Mouse (Mus musculus) gastrocnemius, postnatal 25 days (tissue): ENCODE measurements around the gene Cpa5. TPM values are rescaled to one million over a fixed set of nuclear protein-coding genes. Genes with fewer than 3 reads are reported as not detected.

Source experiments
- DNase-seq: peaks from one replicate; pipeline ENCODE4 v3.0.0; 2022
- total RNA-seq, 2 experiments: library from RNA; stranded (reverse); gene quantifications; 1 replicate in 1 of 2; 2 replicates in 1 of 2; pipeline ENCODE4 v1.2.3; 2021

Gene Cpa5
- total RNA-seq, 2 experiments from 2014 or later: not detected

DNA sequence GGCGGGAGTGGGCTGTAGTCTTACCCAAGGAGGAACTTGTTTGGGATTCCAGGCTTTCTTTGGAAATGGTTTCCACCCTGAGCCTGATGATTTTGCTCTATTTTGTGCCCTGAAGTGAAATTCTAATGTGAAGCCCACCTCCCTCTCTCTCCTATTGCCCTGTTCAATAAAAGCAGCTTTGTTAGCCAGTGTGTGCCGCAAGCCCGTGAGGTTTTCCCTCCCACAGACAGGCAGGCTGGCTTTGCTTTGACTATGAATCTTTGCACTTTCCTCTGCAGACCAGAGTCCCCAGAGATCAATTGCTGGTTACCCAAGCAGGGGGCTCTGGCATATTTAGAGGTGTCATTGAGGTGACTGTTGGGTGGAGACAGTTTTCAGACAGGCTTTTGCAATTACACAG is 33.7 kb downstream of the Cpa5 start:
- DNase-seq: no peak

DNA sequence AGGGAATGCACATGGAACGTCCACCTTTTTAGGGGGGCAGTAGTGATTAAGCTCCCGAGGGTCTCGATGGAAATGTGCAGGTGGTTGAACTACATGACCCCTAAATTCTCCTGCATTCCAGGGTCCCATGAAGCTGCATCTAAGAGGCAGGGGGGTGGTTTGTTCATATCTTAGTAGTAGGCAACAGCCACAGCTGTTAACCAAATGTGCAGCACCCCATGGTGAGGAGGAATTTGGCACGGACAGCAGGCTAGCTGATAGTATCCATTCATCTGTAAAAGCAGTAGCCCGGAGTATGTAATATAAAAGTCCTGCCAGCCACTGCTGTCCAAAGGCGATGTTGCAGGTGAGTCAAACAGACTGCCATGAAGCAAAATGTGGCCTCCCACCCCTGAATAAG is 34.6 kb downstream of the Cpa5 start:
- DNase-seq: no peak

DNA sequence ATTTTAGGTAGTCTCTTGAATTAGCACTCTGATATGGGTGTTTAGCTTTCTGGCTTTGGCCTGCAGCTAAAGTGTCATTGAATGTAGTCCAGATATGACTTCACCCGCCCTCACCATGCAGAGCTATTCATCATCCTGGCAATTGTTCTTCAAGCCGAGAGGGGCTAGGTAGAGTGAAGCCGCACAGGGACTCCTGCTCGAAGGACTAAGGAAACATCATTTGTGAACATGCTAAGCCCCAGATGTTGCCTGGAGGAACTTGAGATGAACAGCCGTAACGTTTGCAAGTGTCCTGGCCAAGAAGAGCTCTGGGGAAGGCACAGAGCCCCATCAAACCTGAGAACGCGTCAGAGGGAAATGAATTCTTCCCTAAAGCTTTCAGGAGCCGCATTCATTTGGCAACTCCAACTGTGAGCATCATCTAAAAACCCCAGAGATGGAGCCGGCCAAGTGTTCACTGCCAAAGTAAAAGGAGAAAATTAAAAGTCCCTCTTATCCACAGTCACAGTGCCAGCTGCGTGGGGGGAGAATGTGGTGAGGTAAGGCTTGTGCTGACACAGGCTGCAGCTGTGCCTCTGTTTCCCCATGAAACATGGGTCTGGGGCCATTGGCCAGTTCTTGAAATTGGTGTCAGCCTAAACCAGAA is 39.0 kb downstream of the Cpa5 start:
- peak; percentile 61 for DNase-seq

DNA sequence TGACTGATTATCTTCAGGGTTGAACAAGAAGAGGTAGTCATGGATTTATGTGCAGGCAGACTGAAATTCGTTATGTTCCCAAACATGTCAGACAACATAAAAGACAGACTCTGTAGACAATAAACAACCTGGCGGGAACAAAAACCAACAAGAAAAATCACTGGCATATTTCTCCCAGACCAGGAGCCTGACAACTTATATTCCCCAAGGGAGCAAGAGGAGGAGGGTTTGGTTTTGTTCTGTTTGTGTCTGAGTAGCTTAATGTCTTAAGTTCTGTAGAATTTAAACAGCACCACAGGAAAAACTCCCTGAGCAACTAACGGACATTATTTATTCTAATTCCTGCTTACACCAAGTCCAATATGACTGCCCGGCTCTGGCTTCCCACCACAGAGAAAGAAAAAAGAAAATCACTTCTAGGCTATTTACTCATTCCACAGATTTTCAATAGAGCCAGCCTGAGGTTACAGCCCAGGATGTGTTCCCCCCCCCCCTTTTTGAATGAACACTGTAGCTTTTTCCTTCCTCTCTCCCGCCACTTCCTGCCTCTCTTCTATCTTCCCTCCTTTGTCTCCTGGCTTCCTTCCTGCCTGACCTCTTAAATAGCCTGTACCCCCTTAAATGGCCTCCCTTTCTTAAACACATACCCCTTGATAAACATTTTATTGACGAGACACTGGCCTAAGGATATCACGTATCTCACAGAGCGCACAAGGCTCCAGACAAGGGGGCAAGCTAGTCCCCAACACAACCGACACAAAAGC is 41.8 kb downstream of the Cpa5 start:
- no peak for DNase-seq

DNA sequence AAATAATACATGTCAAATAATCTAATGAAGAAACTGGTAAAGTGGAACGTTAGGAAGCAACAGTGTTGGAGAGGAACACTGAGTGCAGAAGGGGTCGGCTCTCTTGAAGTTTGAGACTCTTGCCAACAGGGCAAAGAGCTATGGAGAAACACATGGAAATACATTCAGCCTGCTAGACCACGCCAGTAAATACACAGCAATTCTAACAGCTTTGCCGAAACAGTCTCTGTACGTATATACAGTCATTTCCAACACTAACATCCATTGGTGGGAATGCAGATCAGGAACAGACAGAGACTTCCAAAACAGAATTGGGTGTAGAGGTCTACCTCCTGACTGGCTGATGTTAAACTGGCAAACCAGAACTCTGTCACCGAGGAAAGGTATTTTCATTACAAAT is 42.7 kb downstream of the Cpa5 start:
- DNase-seq: no peak

DNA sequence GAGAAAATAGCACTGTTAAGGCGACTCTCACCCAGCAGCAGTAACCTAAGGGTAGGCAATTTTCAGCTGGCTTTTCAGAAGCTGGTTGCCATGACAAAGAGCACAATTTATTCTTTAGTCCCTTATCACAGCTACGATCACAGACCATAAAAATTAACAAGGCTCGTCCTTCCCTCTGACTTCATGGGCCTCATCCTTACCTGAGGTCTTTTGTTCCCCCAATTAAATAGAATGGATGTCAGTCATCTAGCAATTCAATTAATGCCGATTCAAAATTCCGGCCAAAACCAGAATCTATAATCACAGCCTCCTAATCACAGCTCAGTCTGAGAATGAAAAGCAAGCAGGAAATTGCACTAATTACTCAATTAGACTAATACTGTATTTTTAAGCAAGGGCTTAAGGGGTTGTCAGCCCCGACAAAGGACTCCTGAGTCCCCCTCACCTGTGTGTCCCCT is 43.6 kb downstream of the Cpa5 start:
- no peak for DNase-seq

DNA sequence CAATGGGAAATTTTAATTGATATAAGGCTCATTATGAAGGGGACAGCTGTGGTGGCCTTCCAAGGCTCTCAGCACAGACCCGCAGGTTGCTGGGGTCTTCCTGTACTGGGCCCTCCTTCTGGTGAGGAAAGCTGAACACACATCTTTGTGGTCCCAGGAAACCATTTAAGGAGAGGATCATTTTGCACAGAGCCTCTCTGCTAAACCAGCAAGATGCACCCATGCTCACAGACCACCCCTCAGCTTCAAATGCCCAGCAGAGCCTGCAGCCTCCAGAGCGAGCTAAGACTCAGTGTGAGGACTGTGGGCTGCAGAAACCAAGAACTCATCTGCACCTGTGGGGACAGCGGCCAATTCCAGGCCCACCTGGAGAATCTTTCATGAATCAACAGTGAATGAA is 44.1 kb downstream of the Cpa5 start:
- DNase-seq: no peak

DNA sequence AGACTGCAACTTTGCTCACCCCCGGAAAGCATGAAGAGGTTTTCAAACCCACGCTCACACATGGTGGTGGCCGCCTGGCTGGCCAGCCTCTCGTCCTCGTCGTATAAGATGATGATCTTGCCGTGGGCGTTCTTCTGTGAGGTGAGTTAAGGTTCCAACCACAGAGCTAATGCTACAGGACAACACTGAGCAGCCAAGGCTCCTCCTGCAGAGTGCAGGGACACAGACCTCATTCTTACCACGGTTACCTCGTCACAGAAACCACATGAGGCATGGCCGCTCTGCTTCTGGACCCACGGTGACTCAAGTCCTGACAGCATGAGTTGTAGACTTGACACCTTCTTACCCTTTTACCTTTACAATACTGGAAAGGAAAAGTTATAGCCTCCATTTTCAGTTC is 46.5 kb downstream of the Cpa5 start:
- no peak for DNase-seq

DNA sequence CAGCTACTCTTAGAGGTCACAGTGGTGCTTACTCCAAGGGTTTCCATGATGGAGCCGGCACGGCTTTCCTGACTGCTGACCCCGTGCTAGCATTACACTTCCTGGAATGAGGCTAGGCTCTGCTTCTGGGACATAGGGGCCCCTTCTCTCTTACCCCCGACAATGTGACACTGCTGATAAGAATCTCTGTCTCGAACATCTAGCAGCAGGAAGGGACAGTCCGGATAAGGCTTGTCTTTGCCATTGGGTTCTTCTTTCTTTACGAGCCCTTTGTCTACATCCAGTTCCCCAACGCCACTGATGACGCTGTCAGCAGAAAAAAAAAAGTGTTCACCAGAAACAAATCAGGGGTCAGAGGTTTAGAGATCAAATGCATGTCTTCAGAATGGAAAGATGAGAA is 47.8 kb downstream of the Cpa5 start:
- DNase-seq: no peak

DNA sequence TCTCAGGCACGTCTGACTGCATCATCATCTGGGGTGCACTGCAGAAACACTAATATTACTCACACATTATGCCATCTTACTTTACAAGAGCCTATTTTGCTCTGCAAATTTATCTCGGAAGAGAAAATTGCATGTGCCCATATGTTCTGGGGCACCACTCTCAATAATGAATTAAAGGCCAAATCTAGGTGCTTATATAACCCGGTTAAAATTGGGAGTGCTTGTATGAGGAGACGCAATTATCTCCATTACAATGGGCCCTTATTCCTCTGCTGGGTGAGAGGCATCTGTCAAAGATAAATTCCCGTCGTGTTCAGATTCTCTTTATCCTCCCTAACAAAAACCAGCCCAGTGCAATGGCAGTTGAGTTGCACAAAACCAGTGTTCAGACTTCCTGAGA is 54.0 kb downstream of the Cpa5 start:
- DNase-seq: no peak

DNA sequence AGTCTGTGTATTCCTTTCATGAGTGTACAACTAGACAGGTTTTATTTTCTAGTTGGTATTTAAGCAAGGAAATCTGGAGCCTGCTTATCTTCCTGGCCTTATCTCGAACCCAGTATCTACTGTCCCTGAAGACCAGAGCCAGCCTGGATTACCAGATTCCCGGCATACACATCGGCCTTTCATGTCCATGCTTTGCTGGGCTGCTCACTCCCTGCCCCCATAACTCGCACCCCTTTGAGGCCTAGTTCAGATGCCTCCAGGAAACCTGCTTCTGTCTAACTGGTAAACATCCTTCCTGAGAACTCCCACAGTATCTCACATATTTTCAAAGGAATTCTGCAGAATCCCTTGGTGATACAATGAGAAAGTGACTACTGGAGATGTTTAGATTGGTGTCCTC is 54.5 kb downstream of the Cpa5 start:
- no peak for DNase-seq

DNA sequence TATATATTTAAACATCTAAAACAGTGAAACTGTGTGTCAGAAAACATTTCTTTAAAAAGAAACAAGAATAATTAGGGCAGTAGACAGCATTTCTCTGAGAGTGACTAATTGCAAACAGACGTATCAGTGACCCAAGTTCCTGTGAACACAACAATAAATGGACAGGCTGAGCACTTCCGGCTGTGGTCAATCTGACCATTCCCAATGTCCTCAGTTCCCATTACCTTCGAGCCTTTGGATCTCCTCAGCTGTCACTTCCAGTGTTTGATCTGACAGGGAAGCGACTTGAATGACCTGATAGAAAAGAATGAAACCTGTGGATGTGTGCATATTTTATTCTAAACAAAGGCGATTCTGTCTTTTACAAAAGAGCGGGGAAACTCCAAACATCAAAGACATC is 55.2 kb downstream of the Cpa5 start:
- DNase-seq: no peak

DNA sequence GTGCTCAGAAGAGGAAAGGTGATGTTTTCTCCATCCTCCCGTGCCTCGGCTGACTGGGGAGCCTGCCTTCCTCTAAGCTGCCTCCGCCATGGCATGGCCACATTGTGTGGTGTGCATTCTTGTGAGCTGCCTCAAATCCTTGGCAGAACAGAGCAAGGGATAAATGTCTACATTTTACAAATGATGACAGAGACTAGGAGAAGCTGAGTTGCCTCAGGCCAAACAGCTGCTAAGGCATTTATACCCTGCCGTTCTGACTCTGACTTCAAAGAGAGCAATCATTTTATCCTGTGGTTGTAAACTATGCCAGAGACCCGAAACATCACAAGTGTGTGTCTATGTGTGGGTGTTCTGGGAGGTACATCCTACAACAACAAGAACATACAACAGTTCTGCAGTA is 56.8 kb downstream of the Cpa5 start:
- DNase-seq: no peak

DNA sequence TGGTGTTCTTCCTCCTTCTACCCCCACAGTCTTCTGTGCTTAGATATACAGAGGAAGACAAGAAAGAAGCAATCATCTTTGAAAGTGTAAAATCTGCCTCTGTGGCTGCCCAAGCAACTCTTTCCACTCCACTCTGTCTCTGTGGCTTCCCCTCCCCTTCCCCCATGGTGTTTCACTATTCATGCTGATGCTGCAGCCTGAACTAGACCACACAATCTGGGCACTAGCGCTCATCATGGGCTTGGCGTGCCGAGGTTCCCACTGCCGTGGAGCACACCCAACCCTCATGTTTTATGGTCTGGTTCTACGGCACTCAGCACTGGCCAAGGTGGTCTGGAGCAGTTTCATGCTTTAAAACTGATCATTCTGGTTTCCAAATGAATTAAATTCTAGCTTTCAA is 60.9 kb downstream of the Cpa5 start:
- DNase-seq: no peak

DNA sequence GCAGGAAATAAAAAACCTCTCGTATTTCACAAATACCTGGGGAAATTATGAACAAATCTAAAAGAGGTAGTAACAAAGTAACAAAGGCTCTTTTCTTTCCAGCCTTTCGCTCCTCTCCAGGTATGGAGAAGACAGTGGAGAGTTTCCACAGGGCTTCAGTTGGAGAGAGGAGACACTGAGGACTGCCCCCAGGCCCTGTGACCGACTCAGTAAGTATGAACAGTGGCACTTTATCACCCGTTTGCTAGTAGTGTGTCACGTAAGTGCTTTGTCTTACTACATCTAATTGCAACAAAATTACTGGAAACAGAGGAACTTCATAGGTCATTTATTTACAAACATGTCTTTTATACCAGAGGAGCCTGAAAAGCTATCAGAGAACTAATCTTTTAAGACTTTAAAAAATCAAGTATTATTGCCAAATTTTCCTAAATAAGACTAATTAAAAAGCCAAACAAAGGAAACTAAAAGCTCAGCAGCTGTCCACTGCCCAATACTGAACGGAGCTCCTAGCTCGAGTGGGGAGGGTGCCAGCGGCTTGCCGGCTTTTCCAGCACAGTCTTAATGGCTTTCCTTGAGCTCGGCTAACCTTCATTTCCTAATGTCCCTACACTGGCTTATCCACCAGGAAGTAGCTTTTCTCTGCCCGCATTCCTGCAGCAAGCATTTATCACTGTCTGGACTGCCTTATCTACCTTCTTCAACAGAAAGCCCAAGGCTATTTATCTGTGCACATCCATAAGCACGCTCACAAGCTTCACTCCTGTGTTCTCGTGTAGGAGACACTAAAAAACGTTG is 63.2 kb downstream of the Cpa5 start:
- peak; percentile 27 for DNase-seq

DNA sequence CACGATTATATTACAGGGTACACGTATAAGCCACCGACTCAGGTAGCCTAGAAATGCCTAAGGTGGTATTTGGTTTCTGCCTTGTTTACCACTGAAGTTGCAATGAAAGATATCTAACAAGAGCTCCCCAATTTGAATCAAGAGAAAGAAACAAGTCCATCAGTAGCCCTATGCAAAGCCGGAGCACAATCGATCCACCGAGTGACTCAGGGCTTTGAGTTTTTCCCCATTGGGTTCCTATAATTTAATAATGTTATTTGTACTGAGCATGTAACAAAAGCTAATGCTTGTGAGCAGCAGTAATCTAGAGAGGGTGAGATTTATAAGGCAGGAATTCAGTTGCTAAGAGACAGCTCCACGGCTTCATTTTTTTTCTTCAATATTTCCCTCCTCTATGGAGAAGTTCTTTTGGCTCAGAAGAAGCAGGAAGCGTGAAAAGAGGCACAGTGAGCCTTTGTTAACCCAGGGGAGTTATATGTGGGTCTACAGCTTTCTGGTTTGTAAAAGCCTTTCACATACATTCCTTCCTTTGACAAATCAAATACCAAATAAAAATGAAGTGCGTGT is 64.0 kb downstream of the Cpa5 start:
- DNase-seq: no peak

DNA sequence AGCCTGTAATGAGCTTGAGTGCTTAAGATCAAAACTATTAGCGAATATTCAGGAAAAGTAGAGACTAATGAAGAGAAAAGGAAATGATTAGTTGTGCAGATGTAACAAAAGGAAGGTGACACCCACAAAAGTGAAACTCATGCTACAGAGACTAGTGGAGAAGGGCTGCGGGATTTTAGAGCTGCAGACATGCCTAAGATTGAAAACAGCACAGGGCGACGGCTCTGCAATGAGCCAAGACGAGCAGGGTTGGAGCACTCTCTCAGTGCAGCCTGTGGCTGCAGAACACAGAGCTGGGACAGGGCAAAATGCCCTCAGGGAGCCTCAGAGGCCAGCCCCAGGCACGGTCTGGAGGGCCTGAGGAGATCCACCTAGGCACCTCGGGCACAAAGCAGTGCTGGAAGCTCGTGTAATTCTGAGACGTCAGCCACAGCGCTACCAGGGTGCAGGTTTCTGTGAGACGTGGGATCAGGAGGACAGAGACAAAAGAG is 64.5 kb downstream of the Cpa5 start:
- peak; percentile 32 for DNase-seq

DNA sequence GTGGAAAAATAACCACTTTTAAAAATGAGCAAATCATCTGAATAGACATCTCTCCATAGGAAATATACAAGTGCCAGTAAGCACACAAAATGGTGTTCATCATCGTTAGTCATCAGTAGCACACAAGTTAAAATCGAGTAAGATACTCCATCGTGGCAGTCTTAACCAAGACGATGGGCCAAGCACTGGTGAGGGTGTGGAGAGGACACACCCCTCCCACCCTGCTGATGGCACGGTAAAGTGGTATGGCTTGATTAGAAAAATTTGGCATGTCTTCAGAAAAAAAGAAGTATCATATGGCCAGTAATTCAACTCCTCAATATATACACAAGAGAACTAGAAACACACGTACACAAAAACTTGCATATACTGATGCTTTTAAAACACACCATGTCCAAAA is 65.7 kb downstream of the Cpa5 start:
- no peak for DNase-seq

DNA sequence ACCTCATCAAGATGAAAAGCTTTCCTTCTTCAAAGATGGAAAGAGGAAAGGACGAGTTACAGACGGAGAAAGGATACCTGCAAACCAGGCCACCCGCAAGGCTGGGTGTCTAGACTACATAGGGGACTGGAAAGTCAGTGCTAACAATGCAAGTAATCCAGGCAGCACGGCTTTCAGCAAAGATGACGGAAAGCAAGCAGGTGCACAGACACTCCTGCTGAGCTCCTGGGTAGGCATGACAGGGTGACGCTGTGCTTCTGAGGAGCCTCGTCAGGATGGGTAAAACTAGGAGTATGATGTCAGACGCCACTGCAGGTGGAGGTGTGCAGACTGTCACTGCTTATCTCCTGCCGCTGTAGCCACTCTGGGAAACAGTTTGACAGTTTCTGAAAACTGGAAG is 66.8 kb downstream of the Cpa5 start:
- DNase-seq: no peak

DNA sequence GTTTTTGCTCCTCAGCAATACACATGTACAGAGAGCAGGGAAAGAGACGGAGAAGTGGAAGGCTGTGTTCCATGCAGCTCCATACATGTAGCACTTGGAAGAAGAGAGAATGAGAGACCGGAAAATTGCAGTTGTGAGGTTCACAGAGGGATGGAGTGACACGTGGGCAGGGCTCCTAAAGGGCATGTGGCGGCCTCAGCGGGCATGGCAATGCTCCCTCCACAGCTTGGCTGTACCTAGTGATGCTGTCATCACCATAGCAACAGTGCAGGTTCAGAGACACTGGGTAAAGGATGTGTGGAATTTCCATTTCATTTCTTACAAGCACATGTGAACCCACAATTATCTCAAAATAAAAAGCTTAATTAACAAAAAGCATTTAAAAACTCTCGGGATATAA is 67.7 kb downstream of the Cpa5 start:
- DNase-seq: no peak

DNA sequence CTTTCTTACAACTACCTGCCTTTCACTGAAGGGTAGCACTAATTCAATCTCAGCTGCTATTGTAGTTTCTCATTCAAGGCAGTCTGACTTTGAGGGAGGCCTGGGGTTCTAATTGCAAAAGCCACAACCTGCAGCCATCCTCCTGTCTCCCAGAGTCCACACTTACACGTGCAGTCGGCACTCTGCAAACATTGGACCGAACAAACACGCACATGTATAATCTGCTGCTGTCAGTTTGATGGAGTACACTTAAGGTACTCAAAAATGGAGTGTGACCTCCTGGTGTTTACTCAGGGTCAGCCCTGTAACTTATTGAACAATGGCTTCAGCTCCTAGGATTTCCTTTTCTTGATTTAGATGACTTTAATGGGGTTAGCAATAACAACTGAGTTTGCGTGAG is 68.8 kb downstream of the Cpa5 start:
- DNase-seq: no peak

DNA sequence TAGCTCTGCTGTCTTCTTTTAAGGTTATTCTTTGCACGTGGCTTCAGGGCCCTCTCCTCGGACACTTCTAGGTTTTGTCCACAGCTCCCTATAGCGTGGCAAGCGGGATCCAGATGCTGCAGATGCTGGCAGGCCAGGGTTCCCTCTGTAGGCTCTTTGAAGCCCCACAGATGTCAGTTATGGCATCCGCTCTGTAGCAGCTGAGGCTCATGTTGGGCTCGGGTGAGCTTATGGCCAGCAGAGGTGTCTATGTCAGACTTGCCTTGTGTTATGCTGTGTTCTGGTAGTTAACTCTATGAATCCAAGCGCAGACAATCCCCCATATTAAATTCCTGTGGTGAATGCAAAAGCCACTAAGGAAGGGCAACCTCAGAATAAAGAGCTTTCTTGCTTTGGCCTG is 69.6 kb downstream of the Cpa5 start:
- no peak for DNase-seq
